Mouse (Mus musculus) liver, embryonic 12.5 days (tissue): ENCODE measurements around the gene Itga3. TPM values are rescaled to one million over a fixed set of nuclear protein-coding genes. Genes with fewer than 3 reads are reported as not detected.

Experiments used
- ATAC-seq: fragments of 200-750 bp; cut with Nextera tagmentation; 2 replicates; pipeline ENCODE4 v1.8.0; 2017; ENCODE audit warnings: moderate number of reproducible peaks, mild to moderate bottlenecking, moderate library complexity
- H3K27ac ChIP-seq: fragments of 300-500 bp; sonication (generic); 2 replicates; pipeline ENCODE4 v1.5.1; 2016; ENCODE audit warnings: mild to moderate bottlenecking
- H3K27me3 ChIP-seq: fragments of 300-500 bp; sonication (generic); replicated peaks from 2 replicates; pipeline ENCODE4 v1.6.1; 2016; ENCODE audit warnings: mild to moderate bottlenecking, moderate library complexity
- H3K36me3 ChIP-seq: fragments of 300-500 bp; sonication (generic); 2 replicates; pipeline ENCODE4 v1.6.1; 2016; ENCODE audit warnings: mild to moderate bottlenecking, moderate library complexity
- H3K4me1 ChIP-seq: fragments of 300-500 bp; sonication (generic); 2 replicates; pipeline ENCODE4 v1.6.1; 2016
- H3K4me2 ChIP-seq: fragments of 300-500 bp; sonication (generic); 2 replicates; pipeline ENCODE4 v1.6.1; 2016; ENCODE audit warnings: mild to moderate bottlenecking, moderate library complexity
- H3K4me3 ChIP-seq: fragments of 300-500 bp; sonication (generic); 2 replicates; pipeline ENCODE4 v1.5.1; 2016; ENCODE audit warnings: mild to moderate bottlenecking, moderate library complexity
- H3K9ac ChIP-seq: fragments of 300-500 bp; sonication (generic); 2 replicates; pipeline ENCODE4 v1.6.1; 2016; ENCODE audit warnings: mild to moderate bottlenecking, moderate library complexity
- H3K9me3 ChIP-seq: fragments of 300-500 bp; sonication (generic); replicated peaks from 2 replicates; pipeline ENCODE4 v1.6.1; 2016; ENCODE audit warnings: mild to moderate bottlenecking, moderate library complexity
- WGBS: fragments of 180-500 bp; shearing (Covaris S2); methylation state at CpG from one replicate; pipeline ENCODE4 v1.1.7; 2016; ENCODE audit not compliant: insufficient replicate concordance; 5-methylcytosine and 5-hydroxymethylcytosine counted together
- polyA plus RNA-seq: library from polyadenylated mRNA; unstranded; fragments of >200 nt; fragmentation: Nextera tagmentation; extraction: Ambion mirVana; gene quantifications from 2 replicates; pipeline ENCODE4 v1.2.1, GENCODE M21; 2016

Gene Itga3
- polyA plus RNA-seq, 1 experiment from 2014 or later = 3.6 TPM

DNA sequence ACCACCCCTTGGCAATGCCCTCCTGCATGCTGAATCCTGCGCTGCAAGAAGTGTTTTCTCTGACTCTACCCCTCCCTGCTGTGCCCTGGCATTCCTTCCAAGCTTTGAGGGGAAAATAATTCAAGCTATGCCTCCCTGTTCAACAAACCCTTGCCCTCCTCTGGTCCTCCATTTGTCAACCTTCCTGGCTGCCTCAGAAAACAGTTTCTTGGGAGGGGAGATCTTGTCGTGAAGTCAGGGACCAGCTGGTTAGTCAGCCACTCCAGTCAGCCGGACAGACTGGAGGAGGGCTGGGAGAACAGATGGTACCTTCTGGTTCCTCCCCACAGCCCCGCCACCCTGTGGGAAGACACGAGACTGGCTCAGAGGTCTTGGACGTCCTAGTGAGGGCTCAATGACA lies 39.3 kb downstream of the Itga3 start:
- Histone ChIP-seq H3K27me3 (peaks cover 35% of the 10 kb centered on the region), H3K9ac (no peak overlapping the region), H3K4me3 (no peak overlapping the region), H3K4me2 (no peak overlapping the region), H3K9me3 (no peaks in the 10 kb centered on the region), H3K4me1 (peaks cover 48% of the 10 kb centered on the region), H3K27ac (no peak overlapping the region), H3K36me3 (no peaks in the 10 kb centered on the region; the same call in 1 of the 2 replicates)
- ATAC-seq = no peak
- 65% methylated on average over 6 of the region's 6 CpGs for WGBS

DNA sequence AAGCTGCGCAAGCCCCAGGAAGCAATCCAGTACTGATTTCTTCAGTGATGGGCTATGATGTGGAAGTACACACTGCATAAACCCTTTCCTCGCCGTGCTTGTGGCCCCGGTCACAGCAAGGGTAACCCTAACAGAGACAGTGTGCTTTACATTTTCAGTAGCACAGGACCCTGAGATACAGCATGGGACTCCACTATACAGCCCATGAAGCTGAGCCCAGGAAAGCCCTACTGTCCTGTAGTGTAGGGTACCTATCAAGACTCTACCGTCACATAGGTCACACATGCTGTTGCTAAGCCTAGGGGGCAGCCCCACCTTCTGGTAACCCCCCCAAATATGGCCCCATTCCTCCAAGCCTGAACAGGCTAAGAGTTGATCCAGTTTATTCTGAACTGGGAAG lies 40.1 kb downstream of the Itga3 start:
- ATAC-seq = no peak

DNA sequence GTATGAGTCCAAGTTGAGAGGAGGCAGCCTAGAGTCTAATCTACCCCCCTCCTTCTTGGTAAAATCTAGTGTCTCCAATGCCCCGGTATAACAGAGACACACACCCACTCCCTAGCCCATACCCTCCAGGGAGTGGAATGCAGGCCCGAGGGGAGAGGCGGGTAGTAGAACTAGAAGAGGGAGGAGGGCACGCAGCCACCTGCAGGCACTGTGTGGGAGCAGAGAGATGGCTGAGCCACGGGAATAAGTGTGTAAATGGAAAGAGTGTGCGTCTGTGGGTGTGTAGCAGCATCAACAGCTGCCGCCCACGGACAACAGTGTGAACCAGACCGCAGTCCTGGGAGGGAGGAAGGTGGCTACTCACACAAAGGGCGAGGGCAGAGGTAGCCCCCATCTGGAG lies 41.7 kb downstream of the Itga3 start:
- Histone ChIP-seq H3K9ac (no peak overlapping the region), H3K4me3 (no peak overlapping the region), H3K36me3 (no peaks in the 10 kb centered on the region; the same call in 1 of the 2 replicates), H3K9me3 (no peaks in the 10 kb centered on the region), H3K27ac (no peak overlapping the region), H3K27me3 (peaks cover 37% of the 10 kb centered on the region), H3K4me2 (no peak overlapping the region), H3K4me1 (peaks cover 27% of the 10 kb centered on the region)
- 68% methylated on average over 10 of the region's 10 CpGs for WGBS
- ATAC-seq = no peak

More for the DNA sequence above, 40.1 kb downstream of the Itga3 start:
- H3K27me3 ChIP-seq = peaks cover 37% of the 10 kb centered on the region
- no peaks in the 10 kb centered on the region; the same call in 1 of the 2 replicates for H3K36me3 ChIP-seq
- no peak overlapping the region for H3K27ac ChIP-seq
- no peak overlapping the region for H3K4me3 ChIP-seq
- no peak overlapping the region for H3K4me2 ChIP-seq
- H3K4me1 ChIP-seq = peaks cover 40% of the 10 kb centered on the region
- no peak overlapping the region for H3K9ac ChIP-seq
- WGBS = 89% methylated on average over 5 of the region's 5 CpGs
- no peaks in the 10 kb centered on the region for H3K9me3 ChIP-seq

GRCm38 (mm10) chr11:95033617-95034016 lies 43.0 kb downstream of the Itga3 start:
- H3K36me3 ChIP-seq = no peaks in the 10 kb centered on the region
- ATAC-seq = no peak
- H3K27me3 ChIP-seq = peaks cover 37% of the 10 kb centered on the region
- peak overlapping the region; percentile 8; the same call in 1 of the 2 replicates for H3K4me2 ChIP-seq
- peaks cover 22% of the 10 kb centered on the region for H3K4me1 ChIP-seq
- 51% methylated on average over 14 of the region's 14 CpGs for WGBS
- no peaks in the 10 kb centered on the region for H3K9me3 ChIP-seq
- H3K27ac ChIP-seq = no peak overlapping the region
- H3K4me3 ChIP-seq = no peak overlapping the region
- no peak overlapping the region for H3K9ac ChIP-seq

GRCm38 (mm10) chr11:95032945-95033344 lies 43.7 kb downstream of the Itga3 start:
- H3K9ac ChIP-seq = no peak overlapping the region
- WGBS = 32% methylated on average over 6 of the region's 6 CpGs
- H3K4me2 ChIP-seq = no peak overlapping the region
- H3K27me3 ChIP-seq = peaks cover 42% of the 10 kb centered on the region
- H3K27ac ChIP-seq = no peak overlapping the region
- H3K4me1 ChIP-seq = peaks cover 18% of the 10 kb centered on the region
- 0 out of 2 replicates have a peak, but pooled peaks have one; percentile 30 for ATAC-seq
- no peaks in the 10 kb centered on the region for H3K9me3 ChIP-seq
- H3K4me3 ChIP-seq = no peak overlapping the region
- H3K36me3 ChIP-seq = no peaks in the 10 kb centered on the region

- no peak overlapping the region for H3K4me3 ChIP-seq
- no peak overlapping the region for H3K9ac ChIP-seq
- H3K36me3 ChIP-seq = peaks cover 34% of the 10 kb centered on the region
- no peak overlapping the region for H3K27ac ChIP-seq
- peaks cover 26% of the 10 kb centered on the region for H3K4me1 ChIP-seq
- no peak overlapping the region for H3K4me2 ChIP-seq
- peaks cover 16% of the 10 kb centered on the region; the same call in 1 of the 2 replicates for H3K27me3 ChIP-seq
- ATAC-seq = no peak
- 45% methylated on average over 13 of the region's 13 CpGs for WGBS
- H3K9me3 ChIP-seq = no peaks in the 10 kb centered on the region
These were observed 48.6 kb downstream of the Itga3 start for GRCm38 (mm10) chr11:95027850-95028470.

DNA sequence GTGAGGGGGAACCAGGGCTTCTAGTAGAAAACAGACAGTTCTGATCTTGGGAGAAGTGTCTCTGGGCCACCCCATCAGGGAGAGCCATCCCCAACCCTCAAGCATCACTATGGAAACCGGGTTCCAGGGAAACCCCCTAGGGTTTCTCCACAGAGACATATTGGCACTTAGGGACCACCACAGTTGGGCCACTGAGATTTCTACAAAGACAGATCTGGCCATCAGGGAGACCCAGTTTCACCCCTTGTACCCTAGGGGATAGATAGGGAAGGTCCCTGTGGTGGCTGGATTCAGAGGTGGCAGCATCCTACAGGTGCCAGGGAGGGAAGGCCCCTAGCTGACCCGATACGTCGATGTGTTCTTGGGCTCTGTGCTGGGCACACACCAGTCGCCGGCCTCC lies 49.8 kb downstream of the Itga3 start:
- Histone ChIP-seq H3K4me3 (no peak overlapping the region), H3K27ac (0 out of 2 replicates have a peak overlapping the region, but pooled peaks have one; percentile 5), H3K27me3 (peaks cover 8% of the 10 kb centered on the region; the same call in 1 of the 2 replicates), H3K36me3 (peaks cover 45% of the 10 kb centered on the region), H3K4me1 (peaks cover 29% of the 10 kb centered on the region), H3K9me3 (no peaks in the 10 kb centered on the region), H3K9ac (no peak overlapping the region), H3K4me2 (no peak overlapping the region)
- ATAC-seq = no peak
- WGBS = 85% methylated on average over 6 of the region's 6 CpGs

- Histone ChIP-seq H3K36me3 (peaks cover 52% of the 10 kb centered on the region), H3K27me3 (peaks cover 10% of the 10 kb centered on the region; the same call in 1 of the 2 replicates)
These were observed 50.5 kb downstream of the Itga3 start for GRCm38 (mm10) chr11:95026090-95026542.

DNA sequence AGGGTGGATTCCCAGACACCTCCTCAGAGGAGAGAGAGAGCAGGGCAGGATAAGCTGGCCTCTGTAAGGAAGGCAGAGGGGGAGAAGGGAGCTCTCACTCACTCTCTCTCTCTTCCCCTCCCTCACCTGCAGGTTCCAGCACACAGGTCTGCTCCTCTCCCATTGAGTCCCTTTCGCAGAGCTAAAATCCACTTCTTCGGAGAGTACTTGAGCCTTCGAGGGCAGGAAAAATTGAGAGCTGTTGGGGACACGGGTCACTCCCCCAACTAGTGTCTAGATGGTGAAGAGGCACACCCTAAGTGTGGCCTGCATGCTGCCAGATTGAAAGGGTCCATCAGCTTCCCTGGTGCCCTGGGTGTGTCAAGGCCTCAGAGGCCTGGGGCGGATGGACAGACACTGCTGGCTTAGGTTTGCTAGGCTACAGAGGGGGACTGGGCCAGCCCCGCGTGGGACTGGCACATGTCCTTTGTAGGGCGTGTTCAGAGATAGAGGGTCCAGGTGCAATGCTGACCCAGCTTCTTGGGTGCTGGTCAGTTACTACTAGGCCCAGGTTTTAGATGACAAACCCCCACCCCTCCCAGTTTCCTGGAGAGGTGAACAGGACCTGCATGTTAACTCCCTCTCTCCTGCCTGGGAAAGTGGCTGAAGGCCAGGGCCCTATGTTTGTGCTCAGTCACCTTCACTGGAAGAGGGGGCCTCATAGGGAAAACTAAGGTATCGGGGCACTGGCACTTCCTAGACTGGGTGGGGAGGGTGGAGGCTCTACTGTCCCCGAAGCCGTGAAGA lies 51.2 kb downstream of the Itga3 start:
- Histone ChIP-seq H3K4me2 (no peak overlapping the region), H3K27ac (no peak overlapping the region; the same call in 1 of the 2 replicates), H3K4me3 (no peak overlapping the region), H3K9ac (no peak overlapping the region), H3K36me3 (peaks cover 59% of the 10 kb centered on the region), H3K9me3 (no peaks in the 10 kb centered on the region), H3K27me3 (peaks cover 13% of the 10 kb centered on the region; the same call in 1 of the 2 replicates), H3K4me1 (peaks cover 43% of the 10 kb centered on the region)
- no peak; the same call in 1 of the 2 replicates for ATAC-seq
- WGBS = 80% methylated on average over 11 of the region's 11 CpGs

More at GRCm38 (mm10) chr11:95026090-95026542, 50.5 kb downstream of the Itga3 start:
- WGBS = 64% methylated on average over 6 of the region's 6 CpGs
- Histone ChIP-seq H3K9me3 (no peaks in the 10 kb centered on the region), H3K27ac (peak overlapping the region; percentile 5; the same call in 1 of the 2 replicates), H3K4me2 (no peak overlapping the region), H3K4me3 (no peak overlapping the region), H3K4me1 (peaks cover 36% of the 10 kb centered on the region), H3K9ac (no peak overlapping the region)
- ATAC-seq = peak; percentile 59

DNA sequence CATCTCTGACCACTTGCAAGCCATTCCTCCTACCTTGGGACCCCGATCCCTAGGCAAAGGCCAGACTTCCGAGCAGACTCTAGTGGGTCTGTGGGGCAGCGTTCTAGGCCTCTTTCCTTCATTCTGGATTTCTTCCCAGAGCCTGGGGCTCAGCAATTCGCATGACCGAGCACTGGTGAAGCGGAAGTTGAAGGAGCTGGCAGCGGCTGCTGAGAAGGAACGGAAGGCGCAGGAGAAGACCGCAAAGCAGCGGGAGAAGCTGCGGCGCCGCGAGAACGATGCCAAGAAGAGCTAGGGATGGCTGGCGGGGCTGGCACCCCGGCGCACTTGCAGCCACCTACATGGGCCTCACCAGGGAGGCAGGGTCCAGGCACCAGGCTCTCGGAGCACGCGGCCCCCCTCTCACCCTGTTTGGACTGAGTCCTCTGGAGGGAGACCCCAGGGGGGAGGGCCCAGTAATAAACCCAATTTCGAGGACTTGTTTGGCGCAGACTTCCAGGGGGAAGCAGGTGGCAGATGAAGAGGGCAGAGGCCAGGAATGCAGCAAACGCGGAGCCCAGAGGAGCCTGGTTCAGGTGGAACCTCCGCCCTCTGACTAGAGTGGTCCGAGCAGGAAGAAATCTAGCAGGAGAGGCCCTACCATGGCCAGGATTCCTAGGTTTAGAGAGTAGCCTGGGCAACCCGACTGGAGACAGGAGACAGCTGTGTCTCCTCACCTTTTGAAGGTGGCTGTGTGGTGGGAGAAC lies 52.0 kb downstream of the Itga3 start:
- Histone ChIP-seq H3K4me3 (no peak overlapping the region), H3K27me3 (peaks cover 20% of the 10 kb centered on the region), H3K4me2 (no peak overlapping the region), H3K9me3 (no peaks in the 10 kb centered on the region), H3K27ac (no peak overlapping the region), H3K36me3 (peaks cover 67% of the 10 kb centered on the region), H3K4me1 (peaks cover 51% of the 10 kb centered on the region), H3K9ac (no peak overlapping the region)
- 76% methylated on average over 29 of the region's 29 CpGs for WGBS
- ATAC-seq = no peak

DNA sequence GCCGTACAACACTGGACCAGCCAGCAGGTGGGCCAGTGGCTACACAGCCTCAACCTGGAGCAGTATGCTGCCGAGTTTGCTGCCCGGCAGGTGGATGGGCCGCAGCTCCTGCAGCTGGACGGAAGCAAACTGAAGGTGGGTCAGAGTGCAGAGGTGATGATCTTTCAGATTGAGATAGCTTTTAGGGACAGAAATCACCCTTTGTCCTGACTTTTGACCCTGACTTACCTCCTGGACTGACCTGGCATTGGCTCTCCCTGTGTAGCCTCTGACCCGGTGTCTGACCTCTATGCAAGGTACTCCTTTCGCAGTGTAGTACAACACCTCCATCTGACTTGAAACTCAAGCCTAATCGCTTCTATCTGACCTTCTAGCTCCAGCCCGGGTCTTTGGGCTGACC lies 53.1 kb downstream of the Itga3 start:
- H3K4me2 ChIP-seq = no peak overlapping the region

More for the DNA sequence above, 53.1 kb downstream of the Itga3 start:
- H3K9me3 ChIP-seq = no peaks in the 10 kb centered on the region
- no peak overlapping the region for H3K4me3 ChIP-seq
- peaks cover 31% of the 10 kb centered on the region for H3K27me3 ChIP-seq
- peaks cover 61% of the 10 kb centered on the region for H3K4me1 ChIP-seq
- ATAC-seq = no peak
- WGBS = 90% methylated on average over 9 of the region's 9 CpGs
- no peak overlapping the region for H3K27ac ChIP-seq
- peaks cover 79% of the 10 kb centered on the region for H3K36me3 ChIP-seq
- no peak overlapping the region for H3K9ac ChIP-seq
